Mouse (Mus musculus) limb, embryonic 14.5 days (tissue): ENCODE results near the gene Zfp850. TPM values are rescaled to one million over a fixed set of nuclear protein-coding genes. Genes with fewer than 3 reads are reported as not detected.
A peak's percentile ranks its signal among the peaks of the same experiment; 100 is the strongest.

Experiments used
- ATAC-seq: fragments of 200-750 bp; cut with Nextera tagmentation; 2 replicates; pipeline ENCODE4 v1.8.0; 2017; ENCODE audit warnings: low read depth, moderate number of reproducible peaks, moderate TSS enrichment; ENCODE audit not compliant: low FRiP score
- DNase-seq: peaks from one replicate; pipeline ENCODE4 v3.0.0-alpha.2; 2015; ENCODE audit warnings: low spot score
- H3K27ac ChIP-seq: fragments of 300-500 bp; sonication (generic); replicated peaks from 2 replicates; pipeline ENCODE4 v1.5.1; 2014; ENCODE audit warnings: low read depth, mild to moderate bottlenecking, low read length, moderate library complexity, mixed read lengths
- H3K27me3 ChIP-seq: fragments of 300-500 bp; sonication (generic); 2 replicates; pipeline ENCODE4 v1.6.1; 2014; ENCODE audit warnings: low read length, mixed read lengths; ENCODE audit not compliant: control insufficient read depth, insufficient read depth
- H3K36me3 ChIP-seq: fragments of 300-500 bp; sonication (generic); 2 replicates; pipeline ENCODE4 v1.6.1; 2014; ENCODE audit warnings: mild to moderate bottlenecking, low read length, moderate library complexity, mixed read lengths; ENCODE audit not compliant: control insufficient read depth, insufficient read depth
- H3K4me1 ChIP-seq: fragments of 300-500 bp; sonication (generic); 2 replicates; pipeline ENCODE4 v1.6.1; 2014; ENCODE audit warnings: antibody characterized with exemption, low read length, mixed read lengths; ENCODE audit not compliant: control insufficient read depth, insufficient read depth
- H3K4me2 ChIP-seq: fragments of 300-500 bp; sonication (generic); replicated peaks from 2 replicates; pipeline ENCODE4 v1.6.1; 2014; ENCODE audit warnings: low read depth, mild to moderate bottlenecking, low read length, moderate library complexity; ENCODE audit not compliant: severe bottlenecking
- H3K4me3 ChIP-seq: fragments of 300-500 bp; sonication (generic); replicated peaks from 2 replicates; pipeline ENCODE4 v1.5.1; 2014; ENCODE audit warnings: low read length
- H3K9ac ChIP-seq: fragments of 300-500 bp; sonication (generic); 2 replicates; pipeline ENCODE4 v1.6.1; 2014; ENCODE audit warnings: mild to moderate bottlenecking, low read depth, low read length, moderate library complexity; ENCODE audit not compliant: severe bottlenecking
- H3K9me3 ChIP-seq: fragments of 300-500 bp; sonication (generic); 2 replicates; pipeline ENCODE4 v1.6.1; 2016; ENCODE audit warnings: low read length; ENCODE audit not compliant: control insufficient read depth
- POLR2A ChIP-seq: fragments of 200-500 bp; IDR thresholded peaks from 2 replicates; pipeline ENCODE4 v1.8.0; 2012; ENCODE audit warnings: inconsistent platforms, mild to moderate bottlenecking, moderate library complexity, borderline replicate concordance; ENCODE audit not compliant: insufficient read depth, insufficient read length; ENCODE audit errors: extremely low read depth
- WGBS: fragments of 180-500 bp; shearing (Covaris S2); extraction: QIAGEN DNeasy Blood & Tissue Kit; methylation state at CpG from one replicate; pipeline ENCODE4 v1.1.7; 2014; 5-methylcytosine and 5-hydroxymethylcytosine counted together
- polyA plus RNA-seq, 2 experiments: library from polyadenylated mRNA; depleted of rRNA in 1 of 2; stranded (reverse) in 1 of 2; unstranded in 1 of 2; fragments of >200 nt; fragmentation: Nextera tagmentation in 1 of 2; extraction: Ambion mirVana in 1 of 2; gene quantifications; 2 replicates each; pipeline versions ENCODE4 v1.2.1 to v1.2.3; 2012 to 2014

The Zfp850 gene
- polyA plus RNA-seq, 2 experiments: 2.0 to 4.1 TPM

- peak within 1 kb of the TSS; percentile 68 for H3K4me3 ChIP-seq
- peak within 1 kb of the TSS; percentile 69 for H3K4me2 ChIP-seq
- H3K27me3 ChIP-seq: no peaks in the 10 kb centered on the region
- peaks cover 42% of the 10 kb centered on the region for H3K36me3 ChIP-seq
- ATAC-seq (peak; percentile 99), DNase-seq (peak; percentile 99)
- under 1% methylated on average over 52 of the region's 52 CpGs for WGBS
- H3K9me3 ChIP-seq: no peaks in the 10 kb centered on the region
- TF ChIP-seq POLR2A: peak; percentile 87; the same call in 1 of the 2 replicates
- no peak within 1 kb of the TSS for H3K27ac ChIP-seq
- 0 out of 2 replicates have a peak, but pooled peaks cover 6% of the 10 kb centered on the region for H3K4me1 ChIP-seq
- peak within 1 kb of the TSS; percentile 66 for H3K9ac ChIP-seq
These were observed 35.8 kb upstream of the Zfp850 start, which contains the start of gene Psmc4 for GRCm38 (mm10) chr7:28049476-28050409. Gene Psmc4, minus strand, starts transcription at chr7:28050101.

DNA sequence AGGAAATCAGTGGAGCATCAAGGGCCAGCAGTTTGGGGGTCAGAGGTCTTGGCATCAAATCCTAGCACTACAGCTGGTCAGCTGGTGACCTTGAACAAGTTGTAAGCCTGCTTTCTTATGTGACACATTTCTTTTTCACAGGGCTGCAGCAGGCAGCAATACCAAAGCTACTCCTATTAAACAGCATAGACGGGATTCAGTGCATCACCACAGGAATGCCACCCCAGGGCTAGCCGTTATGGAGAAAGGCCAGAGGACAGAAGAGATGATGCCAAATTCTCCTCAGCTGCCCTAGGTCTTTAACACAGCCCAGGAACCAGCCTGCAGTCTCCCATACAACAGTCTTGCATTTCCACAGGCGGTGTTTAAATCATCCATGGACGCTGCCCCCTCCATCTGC lies 30.6 kb upstream of the Zfp850 start:
- 0 out of 2 replicates have a peak, but pooled peaks cover 3% of the 10 kb centered on the region for H3K4me1 ChIP-seq
- H3K4me3 ChIP-seq: no peak overlapping the region
- 94% methylated on average over 4 of the region's 4 CpGs for WGBS
- ATAC-seq (no peak), DNase-seq (no peak)
- no peak overlapping the region for H3K9ac ChIP-seq
- no peaks in the 10 kb centered on the region for H3K9me3 ChIP-seq
- no peak overlapping the region for H3K27ac ChIP-seq
- peaks cover 81% of the 10 kb centered on the region for H3K36me3 ChIP-seq
- H3K27me3 ChIP-seq: no peaks in the 10 kb centered on the region
- no peak overlapping the region for H3K4me2 ChIP-seq
- no peak for TF ChIP-seq POLR2A

- Histone ChIP-seq H3K4me2 (peak overlapping the region; percentile 90), H3K9me3 (no peaks in the 10 kb centered on the region), H3K4me3 (peak overlapping the region; percentile 60), H3K27ac (no peak overlapping the region), H3K36me3 (0 out of 2 replicates have a peak, but pooled peaks cover 4% of the 10 kb centered on the region), H3K9ac (peak overlapping the region; percentile 77), H3K4me1 (0 out of 2 replicates have a peak, but pooled peaks cover 3% of the 10 kb centered on the region), H3K27me3 (no peaks in the 10 kb centered on the region)
- WGBS: 21% methylated on average over 7 of the region's 7 CpGs
- peak; percentile 48; the same call in 1 of the 2 replicates for ATAC-seq
- DNase-seq: peak; percentile 6
- no peak for TF ChIP-seq POLR2A
These were observed 513 bp upstream of the Zfp850 start for GRCm38 (mm10) chr7:28014445-28014810.

- Histone ChIP-seq H3K4me3 (no peak overlapping the region), H3K9me3 (no peaks in the 10 kb centered on the region), H3K4me1 (0 out of 2 replicates have a peak, but pooled peaks cover 3% of the 10 kb centered on the region), H3K36me3 (peaks cover 19% of the 10 kb centered on the region), H3K4me2 (no peak overlapping the region), H3K27ac (no peak overlapping the region), H3K27me3 (no peaks in the 10 kb centered on the region), H3K9ac (no peak overlapping the region)
- WGBS: 94% methylated on average over 3 of the region's 3 CpGs
- DNase-seq (no peak), ATAC-seq (no peak)
- no peak for TF ChIP-seq POLR2A
These were observed 3.6 kb downstream of the Zfp850 start for GRCm38 (mm10) chr7:28010271-28010670.

- Histone ChIP-seq H3K4me1 (peaks cover 4% of the 10 kb centered on the region; the same call in 1 of the 2 replicates), H3K27me3 (no peaks in the 10 kb centered on the region), H3K9me3 (peaks cover 36% of the 10 kb centered on the region), H3K9ac (no peak overlapping the region), H3K36me3 (0 out of 2 replicates have a peak, but pooled peaks cover 2% of the 10 kb centered on the region), H3K4me2 (no peak overlapping the region), H3K27ac (no peak overlapping the region), H3K4me3 (no peak overlapping the region)
- WGBS: 69% methylated on average over 2 of the region's 2 CpGs
- DNase-seq (no peak), ATAC-seq (no peak)
- TF ChIP-seq POLR2A: no peak
These were observed 31.7 kb downstream of the Zfp850 start for GRCm38 (mm10) chr7:27982197-27982596.
